Mouse (Mus musculus) ES-E14 (cell line): Measurements from ENCODE around the gene Ank2.

Experiments
- HCFC1 ChIP-seq: IDR thresholded peaks from 2 replicates; pipeline ENCODE4 v1.6.1; 2012; ENCODE audit warnings: low read length, inconsistent platforms, borderline replicate concordance; ENCODE audit not compliant: insufficient read depth
- MAFK ChIP-seq: IDR thresholded peaks from 2 replicates; pipeline ENCODE4 v1.6.1; 2014; ENCODE audit warnings: mild to moderate bottlenecking, low read depth, low read length, inconsistent platforms; ENCODE audit not compliant: insufficient read depth
- ZC3H11A ChIP-seq: IDR thresholded peaks from 2 replicates; pipeline ENCODE4 v1.6.1; 2012; ENCODE audit warnings: low read depth, mild to moderate bottlenecking, inconsistent platforms, low read length, borderline replicate concordance

GRCm38 (mm10) chr3:127107281-127107680 is 391.9 kb downstream of the Ank2 start:
- TF ChIP-seq MAFK (no peak), HCFC1 (no peak), ZC3H11A (no peak)
